Mouse (Mus musculus): ENCODE results near the gene Oaz3.
A peak's percentile ranks its signal among the peaks of the same experiment; 100 is the strongest.

Gene Oaz3

GRCm38 (mm10) chr3:94449377-94449776 is 5.7 kb upstream of the Oaz3 start:
- no peak for DNase-seq

GRCm38 (mm10) chr3:94442951-94443596 is 641 bp downstream of the Oaz3 start, which contains the start of gene Mrpl9:
Mrpl9 (plus strand) TSS chr3:94443318.
- DNase-seq, result peak; percentile 96

GRCm38 (mm10) chr3:94441182-94441581 is 2.5 kb downstream of the Oaz3 start:
- DNase-seq, result peak; percentile 35

GRCm38 (mm10) chr3:94436420-94436819 is 7.3 kb downstream of the Oaz3 start:
- DNase-seq, result no peak

GRCm38 (mm10) chr3:94434305-94434704 is 9.4 kb downstream of the Oaz3 start:
- no peak for DNase-seq

GRCm38 (mm10) chr3:94430980-94431379 is 12.7 kb downstream of the Oaz3 start:
- no peak for DNase-seq

- peak; percentile 99 for DNase-seq
These were observed 30.6 kb downstream of the Oaz3 start, which contains the start of gene Tdrkh for GRCm38 (mm10) chr3:94413031-94413679. Tdrkh (plus strand) TSS chr3:94413273.

GRCm38 (mm10) chr3:94412530-94412929 is 31.2 kb downstream of the Oaz3 start:
- no peak for DNase-seq

GRCm38 (mm10) chr3:94405561-94405960 is 38.2 kb downstream of the Oaz3 start:
- DNase-seq, result no peak

- peak; percentile 47 for DNase-seq
These were observed 39.2 kb downstream of the Oaz3 start for GRCm38 (mm10) chr3:94404366-94405054.

GRCm38 (mm10) chr3:94402451-94402850 is 41.3 kb downstream of the Oaz3 start:
- DNase-seq, result no peak

- peak; percentile 43 for DNase-seq
These were observed 43.9 kb downstream of the Oaz3 start for GRCm38 (mm10) chr3:94399663-94400310.

GRCm38 (mm10) chr3:94398943-94399481 is 44.7 kb downstream of the Oaz3 start:
- peak; percentile 65 for DNase-seq

- no peak for DNase-seq
These were observed 45.5 kb downstream of the Oaz3 start, which contains the start of gene Lingo4 for GRCm38 (mm10) chr3:94398217-94398616. Lingo4 (plus strand) TSS chr3:94398517.

- no peak for DNase-seq
These were observed 46.9 kb downstream of the Oaz3 start for GRCm38 (mm10) chr3:94396851-94397250.

GRCm38 (mm10) chr3:94396336-94396735 is 47.4 kb downstream of the Oaz3 start:
- no peak for DNase-seq

- DNase-seq, result no peak
These were observed 50.7 kb downstream of the Oaz3 start for GRCm38 (mm10) chr3:94393049-94393448.

- no peak for DNase-seq
These were observed 51.6 kb downstream of the Oaz3 start for GRCm38 (mm10) chr3:94392128-94392527.

GRCm38 (mm10) chr3:94391001-94391400 is 52.7 kb downstream of the Oaz3 start:
- no peak for DNase-seq

- DNase-seq, result no peak
These were observed 54.3 kb downstream of the Oaz3 start for GRCm38 (mm10) chr3:94389420-94389819.

GRCm38 (mm10) chr3:94388047-94388446 is 55.7 kb downstream of the Oaz3 start:
- peak; percentile 29 for DNase-seq

- no peak for DNase-seq
These were observed 56.3 kb downstream of the Oaz3 start for GRCm38 (mm10) chr3:94387391-94387790.

GRCm38 (mm10) chr3:94386671-94387070 is 57.0 kb downstream of the Oaz3 start:
- DNase-seq, result no peak

Measured in retina, postnatal 1 day (tissue).